Mouse (Mus musculus) intestine, postnatal 0 days (tissue): Measurements from ENCODE around the gene Lamc1. TPM values are rescaled to one million over a fixed set of nuclear protein-coding genes. Genes with fewer than 3 reads are reported as not detected.

Source experiments
- ATAC-seq: fragments of 200-750 bp; cut with Nextera tagmentation; 2 replicates; pipeline ENCODE4 v1.8.0; 2017; ENCODE audit warnings: mild to moderate bottlenecking, moderate TSS enrichment, moderate library complexity
- H3K27ac ChIP-seq: fragments of 300-500 bp; sonication (generic); 2 replicates; pipeline ENCODE4 v1.5.1; 2014; ENCODE audit warnings: mild to moderate bottlenecking, low read depth, low read length, moderate library complexity
- H3K27me3 ChIP-seq: fragments of 300-500 bp; sonication (generic); replicated peaks from 2 replicates; pipeline ENCODE4 v1.6.1; 2014; ENCODE audit warnings: low read length, mixed read lengths; ENCODE audit not compliant: control insufficient read depth, insufficient read depth
- H3K36me3 ChIP-seq: fragments of 300-500 bp; sonication (generic); 2 replicates; pipeline ENCODE4 v1.6.1; 2014; ENCODE audit warnings: mild to moderate bottlenecking, moderate library complexity; ENCODE audit not compliant: control insufficient read depth, insufficient read depth
- H3K4me1 ChIP-seq: fragments of 300-500 bp; sonication (generic); replicated peaks from 2 replicates; pipeline ENCODE4 v1.6.1; 2014; ENCODE audit warnings: antibody characterized with exemption, low read length, mixed read lengths; ENCODE audit not compliant: control insufficient read depth, insufficient read depth
- H3K4me2 ChIP-seq: fragments of 300-500 bp; sonication (generic); replicated peaks from 2 replicates; pipeline ENCODE4 v1.6.1; 2014; ENCODE audit warnings: low read depth, mild to moderate bottlenecking, moderate library complexity
- H3K4me3 ChIP-seq: fragments of 300-500 bp; sonication (generic); 2 replicates; pipeline ENCODE4 v1.5.1; 2014; ENCODE audit warnings: low read depth, low read length
- H3K9ac ChIP-seq: fragments of 300-500 bp; sonication (generic); 2 replicates; pipeline ENCODE4 v1.6.1; 2014; ENCODE audit warnings: mild to moderate bottlenecking, low read depth, low read length
- H3K9me3 ChIP-seq: fragments of 300-500 bp; sonication (generic); 2 replicates; pipeline ENCODE4 v1.6.1; 2016; ENCODE audit warnings: mixed run types; ENCODE audit not compliant: control insufficient read depth
- CTCF ChIP-seq: sonication (generic); IDR thresholded peaks from 2 replicates; pipeline ENCODE4 v1.5.1; 2016; ENCODE audit warnings: low read depth, mild to moderate bottlenecking, control low read depth, antibody characterized with exemption, moderate library complexity
- WGBS: fragments of 180-500 bp; shearing (Covaris S2); extraction: QIAGEN DNeasy Blood & Tissue Kit; methylation state at CpG from one replicate; pipeline ENCODE4 v1.1.7; 2014; 5-methylcytosine and 5-hydroxymethylcytosine counted together
- polyA plus RNA-seq: library from polyadenylated mRNA; unstranded; fragments of >200 nt; fragmentation: Nextera tagmentation; extraction: Ambion mirVana; gene quantifications from 2 replicates; pipeline ENCODE4 v1.2.1, GENCODE M21; 2015

The Lamc1 gene
- polyA plus RNA-seq, 1 experiment from 2014 or later = 39.2 TPM

- Histone ChIP-seq H3K27ac (no peak overlapping the region; the same call in 1 of the 2 replicates), H3K36me3 (peaks cover 69% of the 10 kb centered on the region), H3K4me2 (no peak overlapping the region), H3K9me3 (no peaks in the 10 kb centered on the region), H3K27me3 (no peaks in the 10 kb centered on the region), H3K4me1 (no peaks in the 10 kb centered on the region), H3K9ac (no peak overlapping the region), H3K4me3 (no peak overlapping the region)
- no peak for TF ChIP-seq CTCF
- 59% methylated on average over 5 of the region's 5 CpGs for WGBS
- ATAC-seq = no peak
These were observed 108.3 kb downstream of the Lamc1 start for GRCm38 (mm10) chr1:153224331-153224730.

GRCm38 (mm10) chr1:153219376-153219775, 113.2 kb downstream of the Lamc1 start:
- WGBS = 64% methylated on average over 9 of the region's 9 CpGs
- ATAC-seq = no peak
- Histone ChIP-seq H3K4me2 (no peak overlapping the region), H3K27me3 (no peaks in the 10 kb centered on the region), H3K36me3 (peaks cover 34% of the 10 kb centered on the region), H3K9ac (no peak overlapping the region), H3K4me1 (no peaks in the 10 kb centered on the region), H3K4me3 (no peak overlapping the region), H3K27ac (no peak overlapping the region), H3K9me3 (no peaks in the 10 kb centered on the region)
- TF ChIP-seq CTCF = 0 out of 2 replicates have a peak, but pooled peaks have one; percentile 7

- Histone ChIP-seq H3K4me3 (no peak overlapping the region), H3K9ac (no peak overlapping the region), H3K4me2 (no peak overlapping the region), H3K27ac (no peak overlapping the region), H3K4me1 (no peaks in the 10 kb centered on the region), H3K9me3 (no peaks in the 10 kb centered on the region), H3K27me3 (no peaks in the 10 kb centered on the region), H3K36me3 (peaks cover 17% of the 10 kb centered on the region)
- no peak for ATAC-seq
- 90% methylated on average over 4 of the region's 4 CpGs for WGBS
- TF ChIP-seq CTCF = no peak
These were observed 116.1 kb downstream of the Lamc1 start for GRCm38 (mm10) chr1:153216516-153216915.

GRCm38 (mm10) chr1:153215676-153216075, 116.9 kb downstream of the Lamc1 start:
- Histone ChIP-seq H3K9ac (no peak overlapping the region), H3K27ac (no peak overlapping the region), H3K4me2 (no peak overlapping the region), H3K4me1 (no peaks in the 10 kb centered on the region), H3K9me3 (no peaks in the 10 kb centered on the region), H3K36me3 (peaks cover 8% of the 10 kb centered on the region), H3K4me3 (no peak overlapping the region), H3K27me3 (no peaks in the 10 kb centered on the region)
- TF ChIP-seq CTCF = no peak
- WGBS = 70% methylated on average over 5 of the region's 5 CpGs
- ATAC-seq = no peak

GRCm38 (mm10) chr1:153210992-153211391, 121.6 kb downstream of the Lamc1 start:
- H3K4me2 ChIP-seq = no peak overlapping the region
- no peaks in the 10 kb centered on the region for H3K36me3 ChIP-seq
- H3K4me1 ChIP-seq = no peaks in the 10 kb centered on the region
- no peak overlapping the region for H3K9ac ChIP-seq
- no peak for TF ChIP-seq CTCF
- WGBS = 48% methylated on average over 4 of the region's 4 CpGs
- no peak for ATAC-seq
- no peak overlapping the region for H3K4me3 ChIP-seq
- no peak overlapping the region for H3K27ac ChIP-seq
- H3K9me3 ChIP-seq = no peaks in the 10 kb centered on the region
- H3K27me3 ChIP-seq = no peaks in the 10 kb centered on the region

- ATAC-seq = no peak
- TF ChIP-seq CTCF = no peak
- Histone ChIP-seq H3K9ac (no peak overlapping the region), H3K4me2 (no peak overlapping the region), H3K4me1 (no peaks in the 10 kb centered on the region), H3K27ac (no peak overlapping the region), H3K4me3 (no peak overlapping the region), H3K27me3 (no peaks in the 10 kb centered on the region), H3K9me3 (no peaks in the 10 kb centered on the region), H3K36me3 (no peaks in the 10 kb centered on the region)
- 89% methylated on average over 2 of the region's 2 CpGs for whole genome bisulfite sequencing
These were observed 122.4 kb downstream of the Lamc1 start for GRCm38 (mm10) chr1:153210198-153210597.

- TF ChIP-seq CTCF = no peak
- no peak overlapping the region for H3K4me3 ChIP-seq
- H3K4me2 ChIP-seq = no peak overlapping the region
- H3K36me3 ChIP-seq = no peaks in the 10 kb centered on the region
- no peaks in the 10 kb centered on the region for H3K4me1 ChIP-seq
- H3K27me3 ChIP-seq = no peaks in the 10 kb centered on the region
- no peak for ATAC-seq
- H3K9ac ChIP-seq = no peak overlapping the region
- H3K27ac ChIP-seq = no peak overlapping the region
- 54% methylated on average over 8 of the region's 8 CpGs for WGBS
- no peaks in the 10 kb centered on the region for H3K9me3 ChIP-seq
These were observed 130.4 kb downstream of the Lamc1 start for GRCm38 (mm10) chr1:153202195-153202594.
